ENCODE assay signal across 11 mouse cellular contexts in the genomic region with DNA sequence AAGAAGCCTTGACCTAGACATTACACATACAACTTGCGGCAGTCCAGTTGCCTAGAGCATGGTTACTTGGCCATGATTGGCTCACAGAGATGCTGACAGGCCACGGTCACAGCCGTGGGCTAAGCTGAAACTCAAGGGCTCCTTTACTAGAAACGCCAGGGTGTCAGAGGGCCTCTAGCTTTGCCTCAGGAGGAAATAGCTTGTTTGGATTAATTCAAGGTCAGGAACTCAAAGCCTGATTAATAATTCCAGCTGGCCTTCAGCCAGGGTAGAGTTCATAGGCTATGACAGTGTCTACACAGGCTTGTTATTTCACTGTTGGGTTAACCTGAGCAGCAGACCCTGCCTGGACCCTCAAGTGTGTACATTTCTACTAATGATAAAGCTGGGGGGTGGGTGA.
A peak's percentile ranks its signal among the peaks of the same experiment; 100 is the strongest.
DNase-seq lines count a peak whose midpoint lies in the region; ATAC-seq lines count a peak whose summit lies in the region.
"Had no signal": no experiment of that assay in that cellular context is flagged by ENCODE, and none has a peak within 500 bp of the region (broad histone marks: within the 10 kb centered on the region; RNA-seq: fewer than 3 reads in every experiment).

No protein-coding gene starts in this region.

- H3K36me3 ChIP-seq in stomach, embryonic 15.5 days, result peaks cover 3% of the 10 kb centered on the region; the same call in 1 of the 2 replicates

- ATAC-seq in stomach, embryonic 15.5 days (ENCODE audit: insufficient read depth, low FRiP score, low read depth), result peak; percentile 41; the same call in 1 of the 2 replicates
- ATAC-seq: forebrain, embryonic 16.5 days had no signal

- no peak overlapping the region for H3K4me2 ChIP-seq in stomach, embryonic 15.5 days
- H3K4me2 ChIP-seq: limb, embryonic 12.5 days; midbrain, embryonic 12.5 days had no signal

- peaks cover 10% of the 10 kb centered on the region; the same call in 1 of the 2 replicates for H3K4me1 ChIP-seq in stomach, embryonic 15.5 days

- no peaks in the 10 kb centered on the region for H3K9me3 ChIP-seq in stomach, embryonic 15.5 days
- H3K9me3 ChIP-seq: limb, embryonic 12.5 days; midbrain, embryonic 12.5 days had no signal

- H3K4me3 ChIP-seq in stomach, embryonic 15.5 days (replicated peaks), result no peak overlapping the region
- H3K4me3 ChIP-seq: limb, embryonic 12.5 days; midbrain, embryonic 12.5 days had no signal

- no peak overlapping the region for H3K9ac ChIP-seq in stomach, embryonic 15.5 days
- H3K9ac ChIP-seq: limb, embryonic 12.5 days; midbrain, embryonic 12.5 days had no signal

- no peak overlapping the region; the same call in 1 of the 2 replicates for H3K27ac ChIP-seq in stomach, embryonic 15.5 days
- H3K27ac ChIP-seq: limb, embryonic 12.5 days; midbrain, embryonic 12.5 days had no signal

- DNase-seq in embryo, embryonic 10.5 days (ENCODE audit: low spot score), result peak; percentile 17
- no peak for DNase-seq in embryo, embryonic 10 days (ENCODE audit: low spot score)
- DNase-seq in ovary, adult 18-20 months (ENCODE audit: low spot score), result peak; percentile 24
- no peak for DNase-seq in ovary, postnatal 36 days (ENCODE audit: low spot score)
- DNase-seq in kidney, postnatal 10 days, result peak; percentile 66
- DNase-seq in frontal cortex, postnatal 14 days (ENCODE audit: low spot score in 2 of 2), result no peak
- DNase-seq in frontal cortex, adult 2 months (ENCODE audit: extremely low spot score in 1 of 2, low spot score in 1 of 2), result no peak

- H3K27me3 ChIP-seq in stomach, embryonic 15.5 days (replicated peaks), result no peaks in the 10 kb centered on the region
- H3K27me3 ChIP-seq: limb, embryonic 12.5 days; midbrain, embryonic 12.5 days had no signal

- 30% methylated on average over 4 of the region's 4 CpGs for WGBS in stomach, embryonic 15.5 days

Comparison
In these comparisons a context has a peak if more than half of its experiments do, and no peak if none do; other contexts are left out.
1. DNase-seq: peak in embryo, embryonic 10.5 days (single experiment), ovary, adult 18-20 months (single experiment) and kidney, postnatal 10 days (single experiment); none in embryo, embryonic 10 days (single experiment), ovary, postnatal 36 days (single experiment), frontal cortex, postnatal 14 days (0 of 2) and frontal cortex, adult 2 months (0 of 2).